Mouse (Mus musculus) limb, embryonic 11.5 days (tissue): ENCODE results near the gene Pheta1. TPM values are rescaled to one million over a fixed set of nuclear protein-coding genes. Genes with fewer than 3 reads are reported as not detected.

Experiments
- ATAC-seq: fragments of 200-750 bp; cut with Nextera tagmentation; 2 replicates; pipeline ENCODE4 v1.8.0; 2017; ENCODE audit warnings: low read depth; ENCODE audit not compliant: insufficient number of reproducible peaks, low FRiP score, low TSS enrichment
- DNase-seq: peaks from one replicate; pipeline ENCODE4 v3.0.0-alpha.2; 2015; ENCODE audit warnings: low spot score
- H3K27ac ChIP-seq: fragments of 300-500 bp; sonication (generic); replicated peaks from 2 replicates; pipeline ENCODE4 v1.5.1; 2014; ENCODE audit warnings: low read depth, mild to moderate bottlenecking, low read length
- H3K27me3 ChIP-seq: fragments of 300-500 bp; sonication (generic); 2 replicates; pipeline ENCODE4 v1.6.1; 2014; ENCODE audit warnings: mild to moderate bottlenecking, low read length, mixed read lengths; ENCODE audit not compliant: control insufficient read depth, insufficient read depth
- H3K36me3 ChIP-seq: fragments of 300-500 bp; sonication (generic); 2 replicates; pipeline ENCODE4 v1.6.1; 2014; ENCODE audit warnings: mild to moderate bottlenecking, low read length, moderate library complexity, mixed read lengths; ENCODE audit not compliant: control insufficient read depth, insufficient read depth
- H3K4me1 ChIP-seq: fragments of 300-500 bp; sonication (generic); 2 replicates; pipeline ENCODE4 v1.6.1; 2014; ENCODE audit warnings: low read length, mixed read lengths; ENCODE audit not compliant: control insufficient read depth, insufficient read depth
- H3K4me2 ChIP-seq: fragments of 300-500 bp; sonication (generic); 2 replicates; pipeline ENCODE4 v1.6.1; 2014; ENCODE audit warnings: low read depth, mild to moderate bottlenecking, moderate library complexity; ENCODE audit not compliant: severe bottlenecking
- H3K4me3 ChIP-seq: fragments of 300-500 bp; sonication (generic); 2 replicates; pipeline ENCODE4 v1.5.1; 2014; ENCODE audit warnings: low read depth, low read length
- H3K9ac ChIP-seq: fragments of 300-500 bp; sonication (generic); 2 replicates; pipeline ENCODE4 v1.6.1; 2014; ENCODE audit warnings: mild to moderate bottlenecking, low read length
- H3K9me3 ChIP-seq: fragments of 300-500 bp; sonication (generic); 2 replicates; pipeline ENCODE4 v1.6.1; 2016; ENCODE audit warnings: low read length; ENCODE audit not compliant: control insufficient read depth
- WGBS: fragments of 180-500 bp; shearing (Covaris S2); extraction: QIAGEN DNeasy Blood & Tissue Kit; methylation state at CpG from one replicate; pipeline ENCODE4 v1.1.7; 2014; 5-methylcytosine and 5-hydroxymethylcytosine counted together
- polyA plus RNA-seq: library from polyadenylated mRNA; unstranded; fragments of >200 nt; fragmentation: Nextera tagmentation; extraction: Ambion mirVana; gene quantifications from 2 replicates; pipeline ENCODE4 v1.2.1, GENCODE M21; 2014

Pheta1 gene
- polyA plus RNA-seq, 1 experiment from 2014 or later: 36.8 TPM

DNA sequence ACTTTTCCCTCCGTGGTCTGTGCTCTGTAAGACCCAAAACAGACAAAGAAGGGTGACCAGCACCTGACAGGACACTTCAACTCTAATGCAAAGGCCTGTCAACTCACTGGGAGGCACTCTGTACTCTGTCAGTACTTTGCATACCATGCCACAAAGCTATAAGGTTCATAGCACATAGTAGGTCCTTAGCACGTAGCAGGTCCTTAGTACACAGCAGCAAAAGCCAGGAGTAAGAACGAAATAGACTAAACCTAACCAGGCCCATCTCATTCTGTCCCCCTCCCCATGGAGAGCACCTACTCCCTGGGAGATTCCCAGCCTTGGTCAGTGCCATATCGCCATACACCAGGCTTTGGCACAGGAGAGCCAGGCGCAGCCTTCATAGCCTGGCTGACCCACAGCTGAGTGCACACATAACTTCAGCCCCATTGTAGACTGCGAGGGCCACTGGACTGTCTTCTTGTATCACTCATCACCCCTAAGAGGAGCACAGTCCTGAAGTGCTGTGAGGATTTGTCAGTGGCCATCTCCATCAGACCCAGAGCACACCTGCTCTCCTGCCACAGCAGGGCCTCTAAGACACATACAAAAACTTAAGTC, 17.7 kb upstream of the Pheta1 start:
- H3K9me3 ChIP-seq: no peaks in the 10 kb centered on the region
- H3K27me3 ChIP-seq: peaks cover 19% of the 10 kb centered on the region
- H3K36me3 ChIP-seq: no peaks in the 10 kb centered on the region; the same call in 1 of the 2 replicates
- no peak overlapping the region for H3K4me2 ChIP-seq
- H3K4me1 ChIP-seq: peaks cover 29% of the 10 kb centered on the region
- no peak overlapping the region for H3K27ac ChIP-seq
- DNase-seq (no peak), ATAC-seq (no peak)
- no peak overlapping the region for H3K9ac ChIP-seq
- WGBS: 93% methylated on average over 6 of the region's 6 CpGs
- H3K4me3 ChIP-seq: no peak overlapping the region

- no peak overlapping the region for H3K4me2 ChIP-seq
- WGBS: 80% methylated on average over 6 of the region's 6 CpGs
- no peak overlapping the region for H3K27ac ChIP-seq
- ATAC-seq (no peak), DNase-seq (no peak)
- H3K4me1 ChIP-seq: peaks cover 34% of the 10 kb centered on the region
- H3K4me3 ChIP-seq: no peak overlapping the region
- peaks cover 22% of the 10 kb centered on the region for H3K27me3 ChIP-seq
- H3K9ac ChIP-seq: no peak overlapping the region
- H3K36me3 ChIP-seq: no peaks in the 10 kb centered on the region
- no peaks in the 10 kb centered on the region for H3K9me3 ChIP-seq
Observed at GRCm38 (mm10) chr5:121832376-121833155, 16.2 kb upstream of the Pheta1 start.

DNA sequence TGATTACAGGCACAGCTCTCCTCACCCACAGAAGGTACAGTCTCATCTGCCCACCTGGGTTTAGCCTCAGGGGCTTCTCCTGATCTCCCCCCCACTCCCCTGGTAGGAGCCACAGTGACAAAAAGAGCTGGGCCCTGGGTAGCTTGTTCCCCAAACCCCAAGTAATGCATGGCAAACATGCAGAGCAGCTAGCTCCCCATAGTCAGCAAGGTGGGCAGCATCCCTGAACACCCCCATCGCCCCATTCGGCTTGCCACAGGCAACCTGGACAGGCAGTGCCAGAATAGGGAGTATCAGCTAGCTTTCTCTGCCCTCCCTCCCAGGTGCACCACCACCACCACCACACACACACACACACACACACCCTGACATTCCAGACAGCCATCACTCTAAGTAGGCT, 15.6 kb upstream of the Pheta1 start:
- H3K9ac ChIP-seq: no peak overlapping the region

DNA sequence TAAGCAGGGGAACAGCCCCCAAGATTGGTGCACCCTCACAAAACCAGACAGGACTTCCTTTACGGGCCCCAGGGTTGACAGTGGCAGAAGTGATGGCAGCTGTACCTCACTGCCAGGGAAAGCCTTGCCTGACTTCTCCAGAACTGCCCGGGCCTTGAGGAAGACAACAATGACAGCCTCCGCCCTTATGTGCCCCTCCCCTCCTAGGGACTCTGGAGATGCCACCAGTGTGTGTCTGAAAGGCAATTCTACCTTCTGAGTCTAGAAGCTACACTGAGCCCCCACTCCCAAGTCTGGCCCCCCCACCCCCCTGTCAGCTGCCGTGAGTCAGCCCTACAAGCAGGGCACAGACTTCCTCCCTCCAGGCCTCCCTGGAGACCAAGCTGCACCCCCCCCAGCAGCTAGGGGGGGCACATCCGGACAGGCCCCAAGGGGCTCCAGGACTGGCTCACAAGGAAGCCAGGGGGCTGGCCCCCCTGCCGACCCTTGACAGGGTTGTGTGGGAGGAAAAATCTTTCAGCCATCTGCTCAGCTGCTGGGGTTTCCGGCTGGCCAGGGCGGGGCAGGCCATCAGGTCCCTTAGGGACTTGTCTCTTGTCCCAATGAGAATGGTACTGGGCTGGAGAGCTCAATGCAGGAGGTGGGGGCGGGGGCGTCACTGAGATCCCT, 15.1 kb upstream of the Pheta1 start:
- no peak overlapping the region for H3K27ac ChIP-seq
- H3K9ac ChIP-seq: no peak overlapping the region

More for the DNA sequence above, 15.6 kb upstream of the Pheta1 start:
- Histone ChIP-seq H3K36me3 (no peaks in the 10 kb centered on the region), H3K4me3 (no peak overlapping the region), H3K4me2 (no peak overlapping the region; the same call in 1 of the 2 replicates), H3K4me1 (peaks cover 37% of the 10 kb centered on the region), H3K27me3 (peaks cover 21% of the 10 kb centered on the region), H3K9me3 (no peaks in the 10 kb centered on the region), H3K27ac (no peak overlapping the region)
- ATAC-seq: no peak
- WGBS: 74% methylated on average over 2 of the region's 2 CpGs
- DNase-seq: no peak

GRCm38 (mm10) chr5:121834241-121834606, 14.6 kb upstream of the Pheta1 start:
- H3K4me2 ChIP-seq: peak overlapping the region; percentile 13; the same call in 1 of the 2 replicates
- no peaks in the 10 kb centered on the region for H3K36me3 ChIP-seq
- H3K4me1 ChIP-seq: peaks cover 32% of the 10 kb centered on the region
- no peak overlapping the region for H3K27ac ChIP-seq
- H3K4me3 ChIP-seq: no peak overlapping the region
- 76% methylated on average over 7 of the region's 7 CpGs for WGBS
- peaks cover 17% of the 10 kb centered on the region for H3K27me3 ChIP-seq
- ATAC-seq (no peak), DNase-seq (no peak)
- H3K9ac ChIP-seq: no peak overlapping the region; the same call in 1 of the 2 replicates
- no peaks in the 10 kb centered on the region for H3K9me3 ChIP-seq

More for the DNA sequence above, 15.1 kb upstream of the Pheta1 start:
- H3K4me2 ChIP-seq: peak overlapping the region; percentile 13
- peaks cover 32% of the 10 kb centered on the region for H3K4me1 ChIP-seq
- ATAC-seq: no peak
- WGBS: 42% methylated on average over 10 of the region's 10 CpGs
- H3K4me3 ChIP-seq: no peak overlapping the region
- DNase-seq: no peak
- H3K27me3 ChIP-seq: peaks cover 18% of the 10 kb centered on the region
- no peaks in the 10 kb centered on the region for H3K9me3 ChIP-seq
- no peaks in the 10 kb centered on the region for H3K36me3 ChIP-seq

GRCm38 (mm10) chr5:121834991-121835747, 13.6 kb upstream of the Pheta1 start:
- no peak overlapping the region for H3K27ac ChIP-seq
- DNase-seq: no peak
- 23% methylated on average over 12 of the region's 12 CpGs for WGBS
- peak overlapping the region; percentile 97 for H3K4me2 ChIP-seq
- H3K9ac ChIP-seq: no peak overlapping the region
- ATAC-seq: no peak
- peak overlapping the region; percentile 74 for H3K4me3 ChIP-seq
- H3K4me1 ChIP-seq: peaks cover 32% of the 10 kb centered on the region
- no peaks in the 10 kb centered on the region for H3K36me3 ChIP-seq
- H3K9me3 ChIP-seq: no peaks in the 10 kb centered on the region
- H3K27me3 ChIP-seq: 0 out of 2 replicates have a peak, but pooled peaks cover 11% of the 10 kb centered on the region

GRCm38 (mm10) chr5:121835949-121836691, 12.7 kb upstream of the Pheta1 start:
- Histone ChIP-seq H3K27ac (no peak overlapping the region; the same call in 1 of the 2 replicates), H3K9ac (peak overlapping the region; percentile 64), H3K36me3 (no peaks in the 10 kb centered on the region), H3K4me3 (peak overlapping the region; percentile 74), H3K4me1 (peaks cover 32% of the 10 kb centered on the region), H3K9me3 (no peaks in the 10 kb centered on the region), H3K27me3 (0 out of 2 replicates have a peak, but pooled peaks cover 11% of the 10 kb centered on the region), H3K4me2 (peak overlapping the region; percentile 97)
- ATAC-seq: no peak; the same call in 1 of the 2 replicates
- DNase-seq: peak; percentile 51
- under 1% methylated on average over 44 of the region's 51 CpGs for WGBS
